Mouse (Mus musculus): ENCODE measurements at regions not wholly inside any gene's neighbourhood (a gene's known extent, or its start where the extent isn't known, plus 50 kb on each side); places are given as distances from the start of the nearest gene placed in this dataset.

GRCm38 (mm10) chr14:86115254-86116057 lies 1025.6 kb downstream of the Diaph3 start:
- TF ChIP-seq POLR2AphosphoS2 (IDR thresholded peaks at IDR 0.05; ENCODE audit: insufficient read length, low read depth) (no peak), POLR2A (IDR thresholded peaks at IDR 0.05; ENCODE audit: insufficient read length, low read depth) (no peak), USF1 (IDR thresholded peaks at IDR 0.05; ENCODE audit: low read depth) (no peak), E2F4 (IDR thresholded peaks at IDR 0.05; ENCODE audit: insufficient read depth) (no peak)

All from myocyte (in vitro differentiated cells).